Mouse (Mus musculus) right cerebral cortex, postnatal 25 days (tissue): ENCODE measurements around the gene Ell.
A peak's percentile ranks its signal among the peaks of the same experiment; 100 is the strongest.

Source experiments
- DNase-seq: peaks from one replicate; pipeline ENCODE4 v3.0.0; 2022

Ell gene

DNA sequence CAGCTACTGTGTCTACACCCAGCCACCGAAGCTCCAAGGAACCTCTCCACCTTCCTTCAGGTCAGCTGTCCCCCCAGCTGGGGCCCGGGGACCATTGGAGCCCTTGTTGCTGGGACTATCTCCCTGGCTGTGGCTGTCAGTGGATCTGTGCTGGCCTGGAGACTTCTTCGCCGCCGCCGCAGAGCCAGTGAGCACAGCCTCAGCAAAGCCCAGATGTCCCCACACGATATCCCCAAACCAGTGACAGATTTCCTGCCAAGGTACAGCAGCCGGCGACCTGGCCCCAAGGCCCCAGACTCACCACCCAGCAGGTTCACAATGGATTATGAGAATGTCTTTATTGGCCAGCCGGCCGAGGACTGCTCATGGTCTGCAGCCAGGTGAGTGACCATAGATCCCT, 78.7 kb downstream of the Ell start:
- DNase-seq = no peak

DNA sequence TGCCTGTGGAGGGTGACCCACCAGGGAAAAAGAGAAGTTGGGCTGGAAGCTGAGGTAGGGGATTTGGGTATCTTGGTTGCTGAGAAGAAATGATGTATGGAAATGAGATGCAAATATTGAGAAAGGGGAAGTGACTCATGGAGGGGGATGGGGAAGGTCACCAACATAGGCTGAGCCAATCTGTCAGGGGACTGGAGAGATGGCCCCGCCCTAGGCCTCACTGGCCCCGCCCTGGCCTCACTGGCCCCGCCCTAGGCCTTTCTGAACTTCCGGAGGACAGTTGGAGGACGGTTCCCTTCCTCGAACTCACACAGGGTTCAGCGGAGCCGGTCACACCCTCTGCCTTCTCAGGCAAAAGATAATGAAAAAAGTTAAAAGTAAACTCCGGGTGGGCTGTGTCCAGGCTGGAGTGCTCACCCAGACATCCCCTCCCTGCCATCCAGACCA, 79.7 kb downstream of the Ell start:
- DNase-seq = no peak

DNA sequence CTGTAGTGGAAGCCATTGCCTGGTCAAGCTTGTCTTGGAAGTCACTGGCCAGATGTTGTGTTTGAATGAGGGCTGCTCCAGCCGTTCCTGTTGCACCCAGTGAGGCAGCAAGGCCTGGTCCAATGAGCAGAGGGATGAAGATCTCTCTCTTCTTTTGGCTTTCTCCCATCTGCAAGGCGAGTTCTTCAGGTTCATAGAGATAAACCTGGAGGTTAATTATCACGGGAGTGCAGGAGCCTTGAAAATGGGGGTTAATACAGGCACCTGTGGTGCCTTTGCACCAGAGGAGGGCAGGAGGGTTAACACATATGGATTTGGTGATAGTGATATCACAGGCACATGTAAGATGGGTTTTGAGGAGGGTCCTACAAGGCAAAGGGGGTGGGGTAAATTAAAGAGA, 83.0 kb downstream of the Ell start:
- DNase-seq = no peak

DNA sequence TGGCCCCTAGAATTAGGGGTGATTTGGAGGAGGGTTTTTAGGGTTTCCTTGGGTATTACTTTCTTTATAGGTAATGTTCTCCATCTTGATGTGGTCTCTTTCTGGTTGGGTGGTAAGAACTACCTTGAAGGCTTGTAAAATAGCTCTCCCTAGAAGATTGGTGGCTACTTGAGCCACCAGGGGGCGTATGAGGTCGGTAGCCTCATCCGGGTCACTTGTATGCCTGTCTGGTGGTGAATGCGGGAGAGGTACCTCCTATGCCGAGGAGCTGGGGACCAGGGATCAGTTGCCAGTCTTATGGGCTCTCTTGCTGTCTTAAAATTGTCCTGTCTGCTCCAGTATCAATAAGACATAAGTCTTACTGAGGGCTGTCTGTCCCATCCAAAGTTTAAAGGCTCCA, 85.8 kb downstream of the Ell start:
- no peak for DNase-seq

DNA sequence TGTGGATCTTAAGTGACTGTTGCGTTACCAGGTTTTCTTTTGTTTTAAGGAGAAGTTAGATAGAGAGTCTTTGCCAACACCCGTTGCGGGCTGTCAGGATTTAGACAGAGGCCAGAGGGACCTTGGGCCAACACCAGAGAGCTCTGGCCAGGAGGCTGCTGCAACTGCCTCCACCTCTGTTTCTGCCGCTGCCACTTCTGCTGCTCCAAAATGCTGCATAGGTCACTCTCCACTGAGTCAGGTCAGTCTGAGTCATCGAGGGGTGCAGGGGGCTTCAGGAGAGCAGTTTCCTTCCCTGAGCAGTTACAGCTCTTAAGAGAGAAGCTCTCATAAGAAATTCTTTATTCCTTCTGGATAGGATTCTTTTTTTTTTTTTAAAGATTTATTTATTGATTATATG, 87.8 kb downstream of the Ell start:
- DNase-seq = no peak

DNA sequence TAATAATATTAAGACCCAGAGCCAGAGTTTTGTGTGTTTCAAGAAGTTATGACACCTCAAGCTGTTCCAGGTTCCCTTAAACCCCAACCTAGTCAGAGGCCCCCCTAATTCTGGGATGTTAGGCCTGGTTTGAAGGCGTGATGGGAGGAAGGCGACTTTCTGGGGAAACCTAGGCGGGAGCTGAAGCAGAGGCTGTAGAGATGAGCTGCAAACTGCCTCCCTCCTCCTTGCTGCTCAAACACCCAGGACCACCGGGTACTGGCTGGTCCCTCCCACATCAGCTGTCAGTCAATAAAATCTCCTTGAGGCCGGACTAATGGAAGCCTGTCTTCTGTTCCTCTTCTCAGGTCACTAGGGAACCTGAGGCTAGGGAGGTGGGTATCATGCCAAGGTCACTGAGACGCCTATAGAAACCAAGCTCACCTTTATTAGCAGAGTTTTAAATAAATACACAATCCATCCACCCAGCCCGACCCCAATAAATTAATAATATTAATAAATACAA, 89.8 kb downstream of the Ell start:
- DNase-seq = no peak

DNA sequence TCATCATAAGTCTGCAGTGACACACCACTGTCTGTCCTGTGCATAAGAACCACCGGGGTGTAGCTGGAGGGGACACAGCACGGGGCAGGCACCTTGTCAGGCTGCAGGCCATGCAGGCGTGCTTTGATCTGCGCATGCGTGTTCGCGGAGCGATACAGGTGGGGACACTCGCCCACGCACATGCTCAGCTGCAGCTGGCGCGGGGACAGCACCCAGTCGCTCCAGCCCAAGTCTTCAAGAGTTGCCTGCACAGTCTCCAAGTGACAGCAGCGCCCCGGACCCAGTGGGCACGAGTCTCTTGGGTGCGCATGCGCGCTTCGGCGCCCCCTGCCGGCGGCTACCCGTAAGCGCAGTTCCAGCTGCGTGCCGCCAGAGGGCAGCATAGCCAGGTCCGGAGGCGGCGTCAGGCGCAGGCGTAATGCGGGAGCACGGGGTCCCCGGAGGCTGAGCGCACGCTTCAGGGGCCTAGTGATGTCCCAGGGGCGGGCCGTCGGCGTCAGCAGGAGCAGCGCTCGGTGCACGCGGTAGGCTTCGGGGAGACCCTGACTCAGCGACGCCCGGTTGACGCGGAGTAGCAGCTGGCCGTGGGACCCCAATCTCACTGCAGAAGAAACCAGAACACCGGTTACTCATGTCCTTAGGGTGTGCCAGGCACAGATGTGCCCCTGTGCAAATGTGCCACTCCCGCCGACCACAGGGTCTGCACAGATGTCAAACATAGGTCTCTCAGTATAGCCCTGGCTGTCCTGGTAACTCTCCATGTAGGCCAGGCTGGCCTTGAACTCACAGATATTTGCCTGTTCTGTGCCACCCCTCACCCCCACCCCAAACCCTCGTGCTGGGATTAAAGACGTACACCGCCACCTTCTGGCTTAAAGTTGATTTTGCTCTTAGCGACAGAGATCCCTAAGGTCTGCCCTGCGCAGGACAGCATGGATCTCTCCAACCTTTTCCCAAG, 90.6 kb downstream of the Ell start:
- peak; percentile 90 for DNase-seq

DNA sequence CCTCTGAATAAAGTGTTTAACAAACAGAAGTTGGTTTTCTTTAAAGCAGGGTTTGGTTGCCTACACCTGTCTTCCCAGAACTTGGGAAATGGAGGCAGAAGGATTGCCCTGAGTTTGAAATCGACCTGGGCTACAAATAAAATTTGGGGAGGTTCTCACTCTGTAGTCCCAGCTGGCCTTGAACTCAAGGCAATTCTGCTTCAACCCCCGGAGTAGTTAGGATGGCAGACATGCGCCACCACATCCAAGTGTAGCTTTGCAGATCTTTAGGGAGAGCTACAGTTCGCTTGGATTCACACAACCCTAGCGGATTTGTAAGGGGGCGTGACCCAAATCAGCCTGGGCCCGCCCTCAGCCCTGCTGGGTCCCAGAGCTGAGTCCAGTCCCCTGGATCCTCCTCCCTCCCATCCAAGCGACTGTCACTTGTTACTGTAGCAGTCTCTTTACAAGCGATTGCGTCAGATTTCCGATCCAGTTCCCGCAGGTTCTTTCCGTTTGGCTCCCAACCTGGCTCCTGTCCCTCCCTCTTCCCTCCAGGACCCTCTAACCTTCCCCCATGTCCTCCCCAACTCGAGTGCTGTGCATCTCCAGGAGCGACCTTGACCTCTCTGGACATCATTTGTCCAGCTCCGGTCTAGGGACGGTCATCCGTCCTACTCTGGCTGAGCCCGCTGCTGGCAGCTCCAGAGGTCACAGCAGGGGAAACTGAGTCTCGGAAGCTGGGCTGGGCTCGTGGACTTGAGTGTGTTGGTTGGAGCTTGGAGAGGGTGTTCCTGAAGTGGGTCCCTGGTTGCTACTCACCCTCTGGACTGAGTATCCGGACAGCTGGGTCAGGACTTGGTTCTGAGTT, 91.5 kb downstream of the Ell start:
- DNase-seq = no peak

DNA sequence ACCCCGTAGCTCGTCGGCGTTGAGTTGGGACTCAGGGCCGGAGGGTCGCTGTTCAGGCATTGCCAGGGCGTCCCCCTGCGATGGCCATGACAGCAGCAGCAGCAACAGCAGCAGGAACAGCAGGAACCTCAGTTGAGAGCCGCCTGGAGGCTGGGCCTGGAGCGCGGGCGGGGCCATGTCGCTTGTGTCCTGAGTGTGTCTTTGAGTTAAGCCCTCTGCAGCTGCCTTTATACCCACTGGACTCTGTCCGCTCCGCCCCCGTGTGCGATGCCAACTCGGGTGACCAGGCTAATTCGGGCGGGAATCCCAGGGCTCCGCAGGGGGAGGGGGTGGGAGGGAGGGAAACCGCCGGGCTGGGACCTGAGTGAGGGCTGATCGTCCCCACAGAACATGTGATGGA, 92.2 kb downstream of the Ell start:
- DNase-seq = no peak

DNA sequence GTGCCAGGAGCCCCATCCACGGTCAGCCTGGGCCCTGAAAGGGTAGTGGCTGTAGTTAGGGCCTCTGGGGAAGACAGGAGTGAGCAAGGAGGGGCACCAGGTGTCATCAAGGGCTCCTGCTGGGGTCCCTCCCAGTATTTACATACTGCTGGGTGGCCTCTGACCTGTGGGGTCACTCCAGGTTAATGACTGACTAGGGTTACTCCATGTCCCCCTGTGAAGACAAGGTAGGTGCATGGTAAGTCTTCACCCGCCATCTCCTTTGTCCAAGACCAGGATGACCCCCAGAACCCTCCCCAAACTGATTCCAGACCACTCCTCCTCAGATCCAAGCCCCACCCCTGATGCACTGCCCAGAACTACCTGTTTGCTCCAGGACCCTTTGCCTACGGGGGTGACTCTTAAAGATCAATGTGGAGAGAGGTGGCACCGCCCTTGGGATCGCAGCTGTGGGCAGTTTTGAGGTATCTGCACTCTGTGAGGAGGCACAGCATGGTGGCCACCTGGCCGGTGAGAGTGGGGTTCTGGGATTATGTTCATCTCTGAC, 93.2 kb downstream of the Ell start, which contains the start of gene Gdf15:
Gene Gdf15, minus strand, starts transcription at position 111 of the 547 bp plus-strand sequence.
- no peak for DNase-seq

DNA sequence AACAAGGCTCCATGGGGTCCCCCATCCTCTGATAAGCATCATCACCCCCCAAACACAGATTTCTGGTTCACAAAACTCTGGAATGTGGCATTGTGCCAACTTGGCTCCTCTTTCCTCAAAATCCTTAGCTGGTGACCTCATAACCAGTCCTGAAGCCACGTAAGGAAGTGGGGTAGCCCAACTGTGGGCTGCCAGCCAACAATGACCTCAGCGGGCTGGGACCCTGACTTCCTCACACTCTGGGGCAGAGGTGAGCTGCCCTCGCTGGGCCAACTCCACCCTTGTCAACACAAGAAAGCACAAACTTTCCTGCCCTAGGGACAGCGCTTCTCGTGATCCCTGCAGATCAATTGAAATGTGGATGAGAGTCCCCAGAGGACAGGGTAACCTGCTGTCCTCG, 94.8 kb downstream of the Ell start:
- DNase-seq = no peak

DNA sequence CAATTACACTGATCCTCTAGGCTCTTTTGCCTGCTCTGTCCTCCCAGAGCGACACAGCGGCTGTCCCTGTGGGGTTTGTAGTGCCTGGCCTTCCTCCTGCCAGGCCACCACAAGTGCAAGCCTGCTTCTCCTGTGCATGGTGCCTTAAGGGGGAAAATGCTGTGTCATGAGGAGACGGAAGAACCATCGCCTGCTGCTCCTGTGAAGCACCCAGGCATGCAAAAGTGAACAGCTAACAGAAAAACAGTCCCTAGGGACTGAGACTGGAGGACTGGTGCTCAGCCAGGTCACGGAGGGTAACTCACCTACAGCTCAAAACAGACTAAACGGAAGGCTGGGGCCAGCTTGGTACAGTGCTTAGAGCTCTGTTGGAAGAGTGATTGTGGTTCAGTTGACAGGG, 96.3 kb downstream of the Ell start:
- no peak for DNase-seq

DNA sequence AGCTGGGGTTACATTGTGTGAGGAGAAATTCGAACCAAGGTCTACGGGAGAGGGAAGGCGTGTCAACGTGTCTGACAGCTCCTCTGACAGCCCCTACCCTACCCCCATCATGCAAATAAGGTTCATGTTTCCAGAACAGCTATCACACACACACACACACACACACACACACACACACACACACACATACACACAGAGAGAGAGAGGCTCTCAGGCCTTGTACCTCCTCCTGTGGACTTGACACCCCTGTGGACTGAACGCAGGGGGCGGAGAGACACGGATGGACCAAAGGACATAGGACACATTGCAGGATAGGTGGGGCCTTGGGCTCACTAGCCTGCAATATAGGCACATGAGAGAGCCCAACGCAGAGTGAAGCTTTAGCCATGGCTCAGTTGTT, 97.6 kb downstream of the Ell start:
- no peak for DNase-seq

DNA sequence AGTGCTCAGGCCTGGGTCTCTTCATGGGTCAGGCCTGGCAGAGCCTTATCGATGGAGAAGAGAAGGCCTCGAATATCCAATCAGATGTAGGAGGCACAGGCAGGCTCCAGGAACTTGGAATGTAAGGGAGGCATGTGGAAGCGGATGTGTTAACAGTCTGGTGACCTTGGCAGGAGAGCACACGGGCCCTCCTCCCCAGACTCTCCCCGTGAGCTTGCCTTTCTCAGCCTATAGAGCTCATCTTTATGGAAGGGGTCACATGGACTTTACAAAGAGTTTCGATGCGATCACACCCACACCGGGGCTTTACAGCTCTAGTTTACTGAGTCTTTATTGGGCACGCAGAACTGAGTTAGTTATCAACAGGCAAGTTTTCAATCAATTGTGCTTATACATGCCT, 99.5 kb downstream of the Ell start:
- no peak for DNase-seq
